Mouse (Mus musculus): ENCODE data around the gene Use1.

Use1 gene

GRCm38 (mm10) chr8:71376423-71377030 lies 9.9 kb downstream of the Use1 start:
- in situ Hi-C loops (cut with MseI, MboI): no loop called here

- in situ Hi-C loops (cut with MseI, MboI): no loop called here
Observed at GRCm38 (mm10) chr8:71379008-71379407, 12.4 kb downstream of the Use1 start.

- in situ Hi-C loops (cut with MseI, MboI): no loop called here
Observed at GRCm38 (mm10) chr8:71379512-71380075, 12.9 kb downstream of the Use1 start.

GRCm38 (mm10) chr8:71380178-71381171 lies 13.8 kb downstream of the Use1 start:
- in situ Hi-C loops (cut with MseI, MboI): no loop called here

- in situ Hi-C loops (cut with MseI, MboI): no loop called here
Observed at GRCm38 (mm10) chr8:71381421-71381970, 14.8 kb downstream of the Use1 start, which contains the start of gene Nr2f6. Nr2f6 (minus strand) TSS chr8:71381960.

- in situ Hi-C loops (cut with MseI, MboI): no loop called here
Observed at GRCm38 (mm10) chr8:71381971-71382961, 15.6 kb downstream of the Use1 start.

- in situ Hi-C loops (cut with MseI, MboI): no loop called here
Observed at GRCm38 (mm10) chr8:71383396-71383795, 16.7 kb downstream of the Use1 start.

- in situ Hi-C loops (cut with MseI, MboI): no loop called here
Observed at GRCm38 (mm10) chr8:71383860-71384259, 17.2 kb downstream of the Use1 start.

GRCm38 (mm10) chr8:71385212-71385835 lies 18.7 kb downstream of the Use1 start:
- in situ Hi-C loops (cut with MseI, MboI): no loop called here

- in situ Hi-C loops (cut with MseI, MboI): no loop called here
Observed at GRCm38 (mm10) chr8:71388267-71388666, 21.6 kb downstream of the Use1 start.

- in situ Hi-C loops (cut with MseI, MboI): no loop called here
Observed at GRCm38 (mm10) chr8:71391696-71392095, 25.0 kb downstream of the Use1 start.

- in situ Hi-C loops (cut with MseI, MboI): no loop called here
Observed at GRCm38 (mm10) chr8:71392391-71392790, 25.7 kb downstream of the Use1 start.

GRCm38 (mm10) chr8:71392871-71393270 lies 26.2 kb downstream of the Use1 start:
- in situ Hi-C loops (cut with MseI, MboI): no loop called here

GRCm38 (mm10) chr8:71394481-71394880 lies 27.8 kb downstream of the Use1 start:
- in situ Hi-C loops (cut with MseI, MboI): no loop called here

GRCm38 (mm10) chr8:71395071-71395470 lies 28.4 kb downstream of the Use1 start:
- in situ Hi-C loops (cut with MseI, MboI): loop anchor here in 1 of 2 experiments (5.0 kb wide), 1 partner anchor 823 kb away; no protein-coding TSS in a partner anchor

- in situ Hi-C loops (cut with MseI, MboI): loop anchor here in 1 of 2 experiments (5.0 kb wide), 1 partner anchor 823 kb away; no protein-coding TSS in a partner anchor
Observed at GRCm38 (mm10) chr8:71395629-71396028, 29.0 kb downstream of the Use1 start, which contains the start of gene Ushbp1. Ushbp1 (minus strand) TSS chr8:71395802.

GRCm38 (mm10) chr8:71396639-71397305 lies 30.1 kb downstream of the Use1 start, which contains the start of gene Babam1:
Babam1 (plus strand) TSS chr8:71396861.
- in situ Hi-C loops (cut with MseI, MboI): loop anchor here in 1 of 2 experiments (5.0 kb wide), 1 partner anchor 824 kb away; no protein-coding TSS in a partner anchor

- in situ Hi-C loops (cut with MseI, MboI): loop anchor here in 1 of 2 experiments (5.0 kb wide), 1 partner anchor 825 kb away; no protein-coding TSS in a partner anchor
Observed at GRCm38 (mm10) chr8:71397701-71398100, 31.1 kb downstream of the Use1 start.

GRCm38 (mm10) chr8:71400826-71401225 lies 34.2 kb downstream of the Use1 start:
- in situ Hi-C loops (cut with MseI, MboI): no loop called here
